Mouse (Mus musculus): ENCODE measurements around the gene Mycl. TPM values are rescaled to one million over a fixed set of nuclear protein-coding genes. Genes with fewer than 3 reads are reported as not detected.

Mycl gene
- polyA plus RNA-seq, 2 experiments, result 0.37 to 0.44 TPM

DNA sequence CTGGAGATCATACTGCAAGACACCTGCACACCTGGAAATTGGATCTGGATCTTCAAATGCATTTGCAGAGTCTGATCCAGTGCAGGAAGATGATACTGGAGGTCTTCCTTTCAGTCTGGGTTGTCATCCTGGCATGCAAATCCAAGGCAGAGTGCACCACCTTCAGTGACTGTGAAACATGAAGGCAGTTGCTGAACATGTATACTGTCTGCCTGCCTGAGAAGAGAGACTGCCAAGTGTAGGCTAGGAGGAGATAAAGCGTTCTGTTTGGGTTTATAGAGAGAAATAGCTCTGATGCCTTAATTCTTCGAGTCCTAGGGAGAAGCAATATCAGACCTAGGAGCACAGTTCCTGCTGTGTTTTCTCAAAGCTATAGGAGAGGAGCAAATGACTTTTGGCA, 30.0 kb downstream of the Mycl start:
- Histone ChIP-seq H3K27me3 (ENCODE audit: control insufficient read depth, insufficient read depth, low read length) (no peaks in the 10 kb centered on the region), H3K4me3 (ENCODE audit: insufficient read depth in 1 of 2, low read depth in 2 of 2, low read length in 2 of 2) (no peak overlapping the region), H3K9me3 (ENCODE audit: control insufficient read depth, low read length) (no peaks in the 10 kb centered on the region), H3K4me2 (ENCODE audit: low read depth) (no peak overlapping the region), H3K4me1 (replicated peaks; ENCODE audit: control insufficient read depth in 2 of 2, insufficient read depth in 2 of 2, low read length in 1 of 2) (peaks cover 0 to 3% of the 10 kb centered on the region in 2 experiments; a peak in 1 of 4 replicates), H3K9ac (replicated peaks) (no peak overlapping the region), H3K27ac (no peak overlapping the region), H3K36me3 (replicated peaks; ENCODE audit: control insufficient read depth, insufficient read depth, low read depth) (no peaks in the 10 kb centered on the region; the same call in none of the 2 replicates)
- DNase-seq (ENCODE audit: low read depth in 3 of 3, low spot score in 3 of 3) (no peak), ATAC-seq (ENCODE audit: insufficient read depth) (0 out of 2 replicates have a peak, but pooled peaks have one; percentile 8)
- TF ChIP-seq CTCF (IDR thresholded peaks at IDR 0.05; ENCODE audit: low read depth) (no peak), EP300 (IDR thresholded peaks at IDR 0.05; ENCODE audit: low read depth) (no peak)
- WGBS (ENCODE audit: insufficient replicate concordance), result 27% methylated on average over 2 of the region's 2 CpGs

DNA sequence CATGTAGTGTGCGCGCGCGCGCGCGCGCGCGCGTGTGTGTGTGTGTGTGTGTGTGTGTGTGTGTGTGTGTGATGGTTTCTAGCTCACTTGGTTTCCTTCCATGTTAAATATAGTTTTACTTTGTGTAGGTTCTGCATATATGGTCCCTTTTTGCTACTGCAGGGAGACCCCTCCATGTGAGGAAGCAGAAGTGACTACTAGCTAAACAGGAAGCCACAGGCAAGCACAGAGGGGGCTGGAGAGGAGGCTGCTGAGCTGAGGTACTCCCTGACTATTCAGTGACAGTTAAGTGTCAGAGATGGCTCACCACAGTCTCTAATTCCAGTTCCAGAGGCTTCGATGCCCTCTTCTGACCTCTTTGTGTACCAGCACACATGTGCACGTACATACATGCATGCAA, 30.7 kb downstream of the Mycl start:
- Histone ChIP-seq H3K9me3 (ENCODE audit: control insufficient read depth, low read length) (no peaks in the 10 kb centered on the region), H3K4me1 (replicated peaks; ENCODE audit: control insufficient read depth in 2 of 2, insufficient read depth in 2 of 2, low read length in 1 of 2) (peaks cover 0 to 3% of the 10 kb centered on the region in 2 experiments; a peak in 1 of 4 replicates), H3K9ac (replicated peaks) (no peak overlapping the region), H3K27ac (no peak overlapping the region), H3K27me3 (ENCODE audit: control insufficient read depth, insufficient read depth, low read length) (no peaks in the 10 kb centered on the region), H3K36me3 (replicated peaks; ENCODE audit: control insufficient read depth, insufficient read depth, low read depth) (no peaks in the 10 kb centered on the region; the same call in none of the 2 replicates), H3K4me2 (ENCODE audit: low read depth) (no peak overlapping the region), H3K4me3 (ENCODE audit: insufficient read depth in 1 of 2, low read depth in 2 of 2, low read length in 2 of 2) (no peak overlapping the region)
- 53% methylated on average over 13 of the region's 13 CpGs for WGBS (ENCODE audit: insufficient replicate concordance)
- ATAC-seq (ENCODE audit: insufficient read depth), result peak; percentile 50; the same call in 1 of the 2 replicates
- no peak for TF ChIP-seq EP300 (IDR thresholded peaks at IDR 0.05; ENCODE audit: low read depth)
- no peak for TF ChIP-seq CTCF (IDR thresholded peaks at IDR 0.05; ENCODE audit: low read depth)
- DNase-seq (ENCODE audit: low read depth in 3 of 3, low spot score in 3 of 3), result no peak

DNA sequence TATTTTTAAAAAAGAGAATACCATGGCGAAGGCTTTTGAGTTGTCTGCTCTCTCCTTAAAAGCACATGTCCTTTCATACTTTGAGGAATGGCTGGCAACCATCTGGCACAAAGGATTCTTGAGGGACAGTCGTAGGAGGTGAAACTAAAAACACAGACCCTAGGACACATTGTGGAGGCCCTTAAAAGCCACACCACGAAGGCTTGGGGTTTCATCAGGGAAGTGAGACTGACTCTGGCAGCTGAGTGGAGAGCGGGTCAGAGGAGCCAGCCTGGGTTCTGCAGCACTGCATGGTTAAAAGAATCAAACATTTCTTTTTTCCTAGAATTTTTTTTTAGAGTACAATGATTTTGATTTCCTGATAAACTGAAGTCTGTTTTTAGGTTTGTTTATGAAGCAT, 31.1 kb downstream of the Mycl start:
- H3K36me3 ChIP-seq (replicated peaks; ENCODE audit: control insufficient read depth, insufficient read depth, low read depth), result peaks cover 3% of the 10 kb centered on the region
- H3K4me1 ChIP-seq (replicated peaks; ENCODE audit: control insufficient read depth in 2 of 2, insufficient read depth in 2 of 2, low read length in 1 of 2), result peaks cover 0 to 3% of the 10 kb centered on the region in 2 experiments; a peak in 1 of 4 replicates
- WGBS (ENCODE audit: insufficient replicate concordance), result 58% methylated on average over 4 of the region's 4 CpGs
- H3K9me3 ChIP-seq (ENCODE audit: control insufficient read depth, low read length), result no peaks in the 10 kb centered on the region
- H3K4me2 ChIP-seq (ENCODE audit: low read depth), result no peak overlapping the region
- H3K27me3 ChIP-seq (ENCODE audit: control insufficient read depth, insufficient read depth, low read length), result no peaks in the 10 kb centered on the region
- TF ChIP-seq EP300 (IDR thresholded peaks at IDR 0.05; ENCODE audit: low read depth) (no peak), CTCF (IDR thresholded peaks at IDR 0.05; ENCODE audit: low read depth) (no peak)
- DNase-seq (ENCODE audit: low read depth in 3 of 3, low spot score in 3 of 3) (no peak), ATAC-seq (ENCODE audit: insufficient read depth) (no peak)
- no peak overlapping the region for H3K27ac ChIP-seq
- no peak overlapping the region for H3K9ac ChIP-seq (replicated peaks)
- no peak overlapping the region for H3K4me3 ChIP-seq (ENCODE audit: insufficient read depth in 1 of 2, low read depth in 2 of 2, low read length in 2 of 2)

DNA sequence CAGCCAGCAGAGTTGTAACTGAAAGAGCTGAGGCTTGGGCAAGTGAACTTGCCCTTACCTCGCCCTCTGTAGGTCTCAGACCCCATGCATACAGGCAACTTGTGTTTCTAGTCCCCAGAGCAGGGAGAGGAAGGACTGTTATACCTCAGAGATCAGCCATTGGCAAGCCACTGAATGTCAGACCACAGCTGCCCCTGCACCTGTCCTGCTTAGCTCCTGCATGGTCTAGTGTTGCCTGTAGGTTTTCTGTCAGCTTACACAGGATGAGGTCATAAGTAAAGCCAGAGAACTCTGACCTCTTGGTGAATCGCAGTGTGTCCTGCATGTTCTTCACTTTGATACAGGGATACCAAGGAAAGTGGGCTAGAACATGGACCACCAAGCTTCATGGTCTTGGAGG, 39.4 kb downstream of the Mycl start:
- 68% methylated on average over 2 of the region's 2 CpGs for WGBS (ENCODE audit: insufficient replicate concordance)
- DNase-seq (ENCODE audit: low read depth in 3 of 3, low spot score in 3 of 3) (no peak), ATAC-seq (ENCODE audit: insufficient read depth) (no peak)
- peaks cover 3% of the 10 kb centered on the region; the same call in 1 of the 2 replicates for H3K36me3 ChIP-seq (replicated peaks; ENCODE audit: control insufficient read depth, insufficient read depth, low read depth)
- H3K27me3 ChIP-seq (ENCODE audit: control insufficient read depth, insufficient read depth, low read length), result no peaks in the 10 kb centered on the region
- H3K4me3 ChIP-seq (ENCODE audit: insufficient read depth in 1 of 2, low read depth in 2 of 2, low read length in 2 of 2), result no peak overlapping the region
- TF ChIP-seq CTCF (IDR thresholded peaks at IDR 0.05; ENCODE audit: low read depth), result no peak
- no peak for TF ChIP-seq EP300 (IDR thresholded peaks at IDR 0.05; ENCODE audit: low read depth)
- H3K27ac ChIP-seq, result no peak overlapping the region
- no peak overlapping the region for H3K4me2 ChIP-seq (ENCODE audit: low read depth)
- H3K9me3 ChIP-seq (ENCODE audit: control insufficient read depth, low read length), result no peaks in the 10 kb centered on the region
- no peak overlapping the region for H3K9ac ChIP-seq (replicated peaks)
- no peaks in the 10 kb centered on the region for H3K4me1 ChIP-seq (replicated peaks; ENCODE audit: control insufficient read depth in 2 of 2, insufficient read depth in 2 of 2, low read length in 1 of 2)

DNA sequence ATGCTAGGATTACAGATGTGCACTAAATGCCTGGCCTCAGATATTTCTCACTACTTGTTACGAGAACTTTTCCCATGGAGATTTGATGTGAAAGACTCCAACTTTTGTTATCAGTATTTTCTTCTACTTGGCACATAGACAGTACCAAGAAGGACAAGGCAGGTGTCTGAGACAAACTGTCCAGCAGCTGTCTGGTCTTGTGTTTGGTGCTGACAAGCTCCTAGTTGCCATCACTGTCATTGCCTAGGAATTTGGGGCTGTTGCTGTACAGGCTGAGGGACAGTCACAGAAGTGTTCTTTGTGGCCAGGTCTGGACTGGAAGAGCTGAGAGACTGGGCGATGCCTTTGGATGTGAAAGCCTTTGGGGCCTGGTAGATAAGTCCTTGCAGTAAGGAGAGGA, 40.2 kb downstream of the Mycl start:
- Histone ChIP-seq H3K4me3 (ENCODE audit: insufficient read depth in 1 of 2, low read depth in 2 of 2, low read length in 2 of 2) (no peak overlapping the region), H3K9ac (replicated peaks) (no peak overlapping the region), H3K4me2 (ENCODE audit: low read depth) (no peak overlapping the region), H3K36me3 (replicated peaks; ENCODE audit: control insufficient read depth, insufficient read depth, low read depth) (peaks cover 6% of the 10 kb centered on the region; the same call in 1 of the 2 replicates), H3K27ac (no peak overlapping the region), H3K4me1 (replicated peaks; ENCODE audit: control insufficient read depth in 2 of 2, insufficient read depth in 2 of 2, low read length in 1 of 2) (no peaks in the 10 kb centered on the region), H3K9me3 (ENCODE audit: control insufficient read depth, low read length) (no peaks in the 10 kb centered on the region), H3K27me3 (ENCODE audit: control insufficient read depth, insufficient read depth, low read length) (no peaks in the 10 kb centered on the region)
- ATAC-seq (ENCODE audit: insufficient read depth), result no peak
- TF ChIP-seq EP300 (IDR thresholded peaks at IDR 0.05; ENCODE audit: low read depth) (no peak), CTCF (IDR thresholded peaks at IDR 0.05; ENCODE audit: low read depth) (no peak)
- WGBS (ENCODE audit: insufficient replicate concordance), result 66% methylated on average over 2 of the region's 2 CpGs
- no peak for DNase-seq (ENCODE audit: low read depth in 3 of 3, low spot score in 3 of 3)

Data from liver, embryonic 14.5 days (tissue).